Mouse (Mus musculus): ENCODE measurements around the gene Baz2b. TPM values are rescaled to one million over a fixed set of nuclear protein-coding genes. Genes with fewer than 3 reads are reported as not detected.

The Baz2b gene
- polyA plus RNA-seq, 1 experiment from 2014 or later = 56.5 TPM

DNA sequence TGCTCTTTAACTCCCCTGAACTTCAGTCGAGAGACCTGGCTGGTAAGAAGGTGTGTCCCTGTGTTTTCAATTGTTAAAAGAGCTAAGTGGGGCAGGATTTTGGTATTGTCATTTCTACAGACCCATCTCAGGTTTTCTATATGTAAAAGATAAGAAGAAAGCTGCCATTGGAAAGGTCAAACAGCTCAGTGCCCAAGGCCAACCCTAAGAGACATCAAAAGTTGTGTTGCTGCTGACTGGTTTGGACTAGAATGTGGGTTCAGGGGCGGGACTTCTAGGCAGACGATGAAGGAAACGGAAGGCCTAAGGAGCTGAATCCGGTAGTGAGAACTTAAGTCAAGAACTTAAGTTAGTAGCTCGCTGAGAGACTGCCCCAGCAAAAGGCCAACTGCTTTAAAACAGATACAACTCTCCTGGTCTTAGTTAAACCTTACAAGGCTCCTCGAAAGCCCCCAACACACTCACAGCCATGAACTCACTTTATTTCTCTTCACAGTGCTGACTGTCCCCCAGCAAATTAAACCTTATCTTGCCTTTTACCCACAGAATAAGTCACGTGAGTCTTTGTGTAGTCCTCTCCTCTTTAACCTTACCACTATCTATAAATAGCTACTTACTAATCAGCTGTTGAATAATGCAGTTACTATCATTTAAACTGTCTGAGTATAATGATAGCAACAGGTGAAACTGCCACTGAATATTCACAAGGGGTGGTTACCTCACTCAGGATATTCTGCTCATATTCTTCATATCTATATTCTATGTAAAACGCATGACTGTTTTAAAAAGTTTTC lies 158.8 kb downstream of the Baz2b start:
- H3K36me3 ChIP-seq (replicated peaks; ENCODE audit: control insufficient read depth, insufficient read depth, low read depth, low read length) = no peaks in the 10 kb centered on the region
- H3K9ac ChIP-seq (replicated peaks; ENCODE audit: low read length) = no peak overlapping the region
- 80% methylated on average over 9 of the region's 9 CpGs for WGBS
- no peak for ATAC-seq (replicated peaks; ENCODE audit: insufficient number of reproducible peaks, low FRiP score, low TSS enrichment, low read depth)
- DNase-seq (ENCODE audit: low spot score) = no peak
- H3K27ac ChIP-seq (replicated peaks; ENCODE audit: low read depth, low read length) = no peak overlapping the region
- no peaks in the 10 kb centered on the region for H3K27me3 ChIP-seq (ENCODE audit: control insufficient read depth, insufficient read depth, low read length)
- no peaks in the 10 kb centered on the region for H3K4me1 ChIP-seq (ENCODE audit: control insufficient read depth, insufficient read depth, low read length)
- H3K9me3 ChIP-seq (replicated peaks; ENCODE audit: control insufficient read depth, low read length) = no peaks in the 10 kb centered on the region
- H3K4me3 ChIP-seq (ENCODE audit: low read depth, low read length) = no peak overlapping the region
- no peak overlapping the region for H3K4me2 ChIP-seq (ENCODE audit: low read depth, low read length)

DNA sequence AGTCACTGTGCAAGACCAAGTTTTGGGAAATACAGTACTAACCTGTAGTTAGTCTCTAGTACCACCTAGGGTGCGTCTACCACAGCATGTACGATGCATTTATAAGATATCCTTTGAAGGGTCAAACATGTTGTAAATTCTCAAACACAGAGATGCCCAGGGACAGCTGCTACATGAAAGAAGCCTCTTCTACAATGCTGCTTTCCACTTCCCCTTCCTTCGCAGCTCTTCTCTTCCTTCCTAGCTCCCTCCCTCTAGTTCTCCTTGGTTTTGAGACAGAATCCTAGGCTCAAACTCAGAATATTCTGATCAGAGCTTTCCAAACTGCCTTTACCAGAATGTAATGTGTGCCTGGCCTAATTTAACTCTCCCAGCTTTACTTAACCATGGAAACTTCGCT lies 159.8 kb downstream of the Baz2b start:
- DNase-seq (ENCODE audit: low spot score) = no peak
- Histone ChIP-seq H3K4me2 (ENCODE audit: low read depth, low read length) (no peak overlapping the region), H3K9me3 (replicated peaks; ENCODE audit: control insufficient read depth, low read length) (no peaks in the 10 kb centered on the region), H3K36me3 (replicated peaks; ENCODE audit: control insufficient read depth, insufficient read depth, low read depth, low read length) (no peaks in the 10 kb centered on the region), H3K9ac (replicated peaks; ENCODE audit: low read length) (no peak overlapping the region), H3K27me3 (ENCODE audit: control insufficient read depth, insufficient read depth, low read length) (no peaks in the 10 kb centered on the region), H3K4me3 (ENCODE audit: low read depth, low read length) (no peak overlapping the region), H3K4me1 (ENCODE audit: control insufficient read depth, insufficient read depth, low read length) (no peaks in the 10 kb centered on the region), H3K27ac (replicated peaks; ENCODE audit: low read depth, low read length) (no peak overlapping the region)
- whole genome bisulfite sequencing = 90% methylated on average over 4 of the region's 4 CpGs
- no peak for ATAC-seq (replicated peaks; ENCODE audit: insufficient number of reproducible peaks, low FRiP score, low TSS enrichment, low read depth)

DNA sequence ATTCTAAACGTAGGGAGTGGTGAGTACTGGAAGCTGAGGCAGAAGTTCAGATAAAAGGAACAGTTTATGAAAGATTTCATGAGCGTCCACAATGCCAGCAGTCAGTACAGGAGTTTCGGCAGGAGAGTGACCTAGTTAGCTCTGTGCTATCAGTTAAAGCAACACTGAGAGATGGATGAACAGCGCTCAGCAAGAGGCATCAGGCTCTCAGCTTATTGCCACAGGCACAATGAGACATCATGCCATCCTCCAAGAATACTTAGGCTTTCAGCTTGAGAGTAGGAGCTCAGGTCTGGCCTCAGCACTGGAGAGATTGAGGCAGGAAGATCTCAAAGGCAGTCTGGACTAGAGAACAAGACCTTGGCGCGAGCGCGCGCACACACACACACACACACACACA lies 160.3 kb downstream of the Baz2b start:
- DNase-seq (ENCODE audit: low spot score) (no peak), ATAC-seq (replicated peaks; ENCODE audit: insufficient number of reproducible peaks, low FRiP score, low TSS enrichment, low read depth) (no peak)
- no peaks in the 10 kb centered on the region for H3K4me1 ChIP-seq (ENCODE audit: control insufficient read depth, insufficient read depth, low read length)
- 96% methylated on average over 9 of the region's 9 CpGs for WGBS
- no peaks in the 10 kb centered on the region for H3K9me3 ChIP-seq (replicated peaks; ENCODE audit: control insufficient read depth, low read length)
- H3K4me2 ChIP-seq (ENCODE audit: low read depth, low read length) = no peak overlapping the region
- no peaks in the 10 kb centered on the region for H3K27me3 ChIP-seq (ENCODE audit: control insufficient read depth, insufficient read depth, low read length)
- H3K4me3 ChIP-seq (ENCODE audit: low read depth, low read length) = no peak overlapping the region
- H3K36me3 ChIP-seq (replicated peaks; ENCODE audit: control insufficient read depth, insufficient read depth, low read depth, low read length) = no peaks in the 10 kb centered on the region
- no peak overlapping the region for H3K9ac ChIP-seq (replicated peaks; ENCODE audit: low read length)
- no peak overlapping the region for H3K27ac ChIP-seq (replicated peaks; ENCODE audit: low read depth, low read length)

DNA sequence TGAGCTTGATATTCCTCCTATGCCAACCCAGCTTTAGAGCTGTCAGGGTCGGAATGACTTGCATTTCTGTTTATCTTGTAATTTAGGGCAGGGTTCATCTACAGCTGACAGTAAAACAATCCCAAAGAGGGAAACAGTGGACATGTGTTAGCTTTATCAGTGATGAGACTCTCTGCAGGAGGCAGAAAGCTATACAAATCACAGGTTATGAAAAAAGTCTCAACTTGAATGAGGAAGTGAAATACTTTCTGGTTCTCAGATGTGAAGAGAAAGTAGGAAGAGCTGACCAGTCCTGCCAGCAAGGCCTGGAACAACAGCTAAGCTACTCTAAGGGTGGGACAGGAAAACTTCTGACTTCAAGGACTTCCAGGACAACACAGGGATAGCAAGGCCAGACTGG lies 163.6 kb downstream of the Baz2b start:
- 57% methylated on average over 1 of the region's 1 CpGs for WGBS
- ATAC-seq (replicated peaks; ENCODE audit: insufficient number of reproducible peaks, low FRiP score, low TSS enrichment, low read depth) (no peak), DNase-seq (ENCODE audit: low spot score) (no peak)
- Histone ChIP-seq H3K4me2 (ENCODE audit: low read depth, low read length) (no peak overlapping the region), H3K9ac (replicated peaks; ENCODE audit: low read length) (no peak overlapping the region), H3K36me3 (replicated peaks; ENCODE audit: control insufficient read depth, insufficient read depth, low read depth, low read length) (no peaks in the 10 kb centered on the region), H3K9me3 (replicated peaks; ENCODE audit: control insufficient read depth, low read length) (no peaks in the 10 kb centered on the region), H3K27me3 (ENCODE audit: control insufficient read depth, insufficient read depth, low read length) (no peaks in the 10 kb centered on the region), H3K4me3 (ENCODE audit: low read depth, low read length) (no peak overlapping the region), H3K27ac (replicated peaks; ENCODE audit: low read depth, low read length) (no peak overlapping the region), H3K4me1 (ENCODE audit: control insufficient read depth, insufficient read depth, low read length) (no peaks in the 10 kb centered on the region)

DNA sequence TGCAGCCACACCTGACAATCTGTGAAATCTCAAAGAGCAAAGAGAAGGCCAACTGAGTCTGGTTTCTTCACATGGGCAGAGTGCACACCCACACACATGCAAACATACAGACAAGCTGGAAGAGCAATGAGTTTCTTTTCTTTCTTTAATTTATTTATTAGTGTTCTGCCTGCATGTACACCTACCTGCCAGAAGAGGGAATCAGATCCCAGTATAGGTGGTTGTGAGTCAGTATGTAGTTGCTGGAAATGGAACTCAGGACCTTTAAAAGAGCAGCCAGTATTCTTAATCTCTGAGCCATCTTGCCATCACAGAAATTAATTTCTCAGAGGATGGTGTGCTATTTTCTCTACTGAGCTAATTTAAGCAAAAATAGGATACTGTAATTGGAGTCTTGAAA lies 164.7 kb downstream of the Baz2b start:
- DNase-seq (ENCODE audit: low spot score) (no peak), ATAC-seq (replicated peaks; ENCODE audit: insufficient number of reproducible peaks, low FRiP score, low TSS enrichment, low read depth) (no peak)
- Histone ChIP-seq H3K36me3 (replicated peaks; ENCODE audit: control insufficient read depth, insufficient read depth, low read depth, low read length) (no peaks in the 10 kb centered on the region), H3K27ac (replicated peaks; ENCODE audit: low read depth, low read length) (no peak overlapping the region), H3K4me2 (ENCODE audit: low read depth, low read length) (no peak overlapping the region), H3K9ac (replicated peaks; ENCODE audit: low read length) (no peak overlapping the region), H3K27me3 (ENCODE audit: control insufficient read depth, insufficient read depth, low read length) (no peaks in the 10 kb centered on the region), H3K9me3 (replicated peaks; ENCODE audit: control insufficient read depth, low read length) (no peaks in the 10 kb centered on the region), H3K4me3 (ENCODE audit: low read depth, low read length) (no peak overlapping the region), H3K4me1 (ENCODE audit: control insufficient read depth, insufficient read depth, low read length) (no peaks in the 10 kb centered on the region)

DNA sequence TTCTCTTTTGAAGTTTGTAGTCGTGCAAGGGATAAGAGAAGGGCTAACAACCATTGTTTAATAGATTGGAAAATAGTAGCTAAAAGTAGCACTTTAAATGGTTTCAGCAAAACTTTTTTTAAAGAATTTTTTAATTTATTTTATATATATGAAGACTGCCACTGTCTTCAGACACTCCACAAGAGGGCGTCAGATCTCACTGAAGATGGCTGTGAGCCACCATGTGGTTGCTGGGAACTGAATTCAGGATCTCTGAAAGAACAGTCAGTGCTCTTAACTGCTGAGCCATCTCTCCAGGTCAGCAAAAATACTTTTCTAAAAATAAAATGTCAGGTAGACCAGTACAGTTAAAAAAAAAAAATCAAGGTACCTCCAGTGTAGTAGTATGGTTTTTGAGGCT lies 165.1 kb downstream of the Baz2b start:
- Histone ChIP-seq H3K36me3 (replicated peaks; ENCODE audit: control insufficient read depth, insufficient read depth, low read depth, low read length) (no peaks in the 10 kb centered on the region), H3K27ac (replicated peaks; ENCODE audit: low read depth, low read length) (no peak overlapping the region), H3K4me1 (ENCODE audit: control insufficient read depth, insufficient read depth, low read length) (no peaks in the 10 kb centered on the region), H3K4me3 (ENCODE audit: low read depth, low read length) (no peak overlapping the region), H3K27me3 (ENCODE audit: control insufficient read depth, insufficient read depth, low read length) (no peaks in the 10 kb centered on the region), H3K4me2 (ENCODE audit: low read depth, low read length) (no peak overlapping the region), H3K9me3 (replicated peaks; ENCODE audit: control insufficient read depth, low read length) (no peaks in the 10 kb centered on the region), H3K9ac (replicated peaks; ENCODE audit: low read length) (no peak overlapping the region)
- no peak for DNase-seq (ENCODE audit: low spot score)
- ATAC-seq (replicated peaks; ENCODE audit: insufficient number of reproducible peaks, low FRiP score, low TSS enrichment, low read depth) = no peak
- WGBS = 70% methylated on average over 2 of the region's 2 CpGs

DNA sequence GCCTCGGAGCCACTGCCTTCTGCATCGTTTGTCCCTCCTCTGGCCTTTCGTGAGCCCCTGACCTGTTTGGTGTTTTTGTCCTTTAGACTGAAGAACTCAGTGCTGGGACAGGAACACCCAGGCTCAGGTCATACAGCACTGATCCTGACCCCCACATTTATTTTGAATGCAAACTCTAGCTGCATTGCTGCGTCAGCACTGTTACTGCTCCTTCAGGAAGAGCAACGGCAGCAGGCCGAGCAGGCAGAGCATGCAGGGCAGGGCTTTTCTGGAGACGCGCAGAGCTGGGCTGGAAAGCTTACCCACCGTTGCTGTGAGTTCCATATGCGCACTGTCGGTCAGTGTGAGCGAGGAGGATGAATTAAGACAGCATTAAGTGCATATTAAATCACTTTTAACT lies 166.9 kb downstream of the Baz2b start:
- Histone ChIP-seq H3K27me3 (ENCODE audit: control insufficient read depth, insufficient read depth, low read length) (no peaks in the 10 kb centered on the region), H3K9ac (replicated peaks; ENCODE audit: low read length) (no peak overlapping the region), H3K4me2 (ENCODE audit: low read depth, low read length) (no peak overlapping the region), H3K36me3 (replicated peaks; ENCODE audit: control insufficient read depth, insufficient read depth, low read depth, low read length) (no peaks in the 10 kb centered on the region), H3K4me3 (ENCODE audit: low read depth, low read length) (no peak overlapping the region), H3K4me1 (ENCODE audit: control insufficient read depth, insufficient read depth, low read length) (no peaks in the 10 kb centered on the region), H3K9me3 (replicated peaks; ENCODE audit: control insufficient read depth, low read length) (no peaks in the 10 kb centered on the region), H3K27ac (replicated peaks; ENCODE audit: low read depth, low read length) (no peak overlapping the region)
- DNase-seq (ENCODE audit: low spot score) (no peak), ATAC-seq (replicated peaks; ENCODE audit: insufficient number of reproducible peaks, low FRiP score, low TSS enrichment, low read depth) (no peak)
- 80% methylated on average over 12 of the region's 12 CpGs for WGBS

DNA sequence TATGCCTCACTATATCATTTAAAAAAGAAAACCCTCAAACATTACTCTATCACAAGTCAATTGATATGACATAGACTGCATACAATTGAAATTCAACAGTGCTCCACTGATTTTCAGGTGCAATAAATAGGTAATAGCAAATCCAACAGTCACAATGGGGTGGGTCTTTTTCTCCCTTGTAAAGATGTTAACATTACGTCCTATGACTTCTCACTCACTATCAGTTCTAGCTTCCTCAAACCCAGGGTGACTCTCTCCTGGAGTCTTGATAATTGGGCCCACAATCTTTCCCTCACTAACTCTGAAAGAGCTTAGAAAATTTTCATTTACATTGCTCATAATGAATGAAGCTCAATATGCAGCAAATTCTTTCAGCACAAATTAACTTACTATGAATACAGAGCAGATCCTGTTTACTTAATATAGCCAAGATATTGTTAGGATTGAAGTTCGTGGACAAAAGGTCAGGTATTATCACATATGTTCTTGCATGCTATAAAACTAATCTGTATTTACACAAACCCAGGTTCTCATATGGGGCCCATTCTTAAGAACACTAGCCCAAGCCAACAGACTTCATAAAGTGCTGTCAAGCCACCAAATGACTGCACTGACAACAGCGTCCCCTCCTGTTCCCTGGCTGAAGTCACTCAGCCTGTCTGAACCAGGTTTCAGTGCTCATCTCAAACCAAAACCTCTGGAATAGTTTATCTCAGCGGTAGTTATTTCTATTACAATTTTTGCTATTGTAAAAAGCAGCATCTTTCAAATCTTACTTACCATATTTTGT lies 168.0 kb downstream of the Baz2b start:
- H3K4me2 ChIP-seq (ENCODE audit: low read depth, low read length) = no peak overlapping the region
- H3K27me3 ChIP-seq (ENCODE audit: control insufficient read depth, insufficient read depth, low read length) = no peaks in the 10 kb centered on the region
- no peaks in the 10 kb centered on the region for H3K9me3 ChIP-seq (replicated peaks; ENCODE audit: control insufficient read depth, low read length)
- H3K9ac ChIP-seq (replicated peaks; ENCODE audit: low read length) = no peak overlapping the region
- H3K27ac ChIP-seq (replicated peaks; ENCODE audit: low read depth, low read length) = no peak overlapping the region
- H3K36me3 ChIP-seq (replicated peaks; ENCODE audit: control insufficient read depth, insufficient read depth, low read depth, low read length) = no peaks in the 10 kb centered on the region
- ATAC-seq (replicated peaks; ENCODE audit: insufficient number of reproducible peaks, low FRiP score, low TSS enrichment, low read depth) (no peak), DNase-seq (ENCODE audit: low spot score) (no peak)
- 0 out of 2 replicates have a peak, but pooled peaks cover 2% of the 10 kb centered on the region for H3K4me1 ChIP-seq (ENCODE audit: control insufficient read depth, insufficient read depth, low read length)
- 91% methylated on average over 4 of the region's 4 CpGs for WGBS
- H3K4me3 ChIP-seq (ENCODE audit: low read depth, low read length) = no peak overlapping the region

Measured in embryonic facial prominence, embryonic 11.5 days (tissue).